Mouse (Mus musculus): ENCODE measurements around the gene Eras. TPM values are rescaled to one million over a fixed set of nuclear protein-coding genes. Genes with fewer than 3 reads are reported as not detected.
"Not testable (repeated sequence)": the region's sequence is repeated elsewhere in the genome, so short reads cannot be mapped to it uniquely, and the experiment has no call there.

The Eras gene
- total RNA-seq, 2 experiments from 2014 or later, result not detected

GRCm38 (mm10) chrX:7910473-7910872 is 17.9 kb downstream of the Eras start:
- DNase-seq, result no peak

- not testable (repeated sequence) for DNase-seq
Measured at GRCm38 (mm10) chrX:7909242-7909641, 19.2 kb downstream of the Eras start, which contains the start of gene Gm10490. Gene Gm10490, plus strand, starts transcription at chrX:7909542.

GRCm38 (mm10) chrX:7907735-7908134 is 20.7 kb downstream of the Eras start, which contains the start of gene Gm10491:
Gene Gm10491, minus strand, starts transcription at chrX:7907835.
- no peak for DNase-seq

GRCm38 (mm10) chrX:7904441-7904840 is 24.0 kb downstream of the Eras start:
- DNase-seq, result peak; percentile 18

- peak; percentile 88 for DNase-seq
Measured at GRCm38 (mm10) chrX:7898880-7899874, 29.2 kb downstream of the Eras start, which contains the start of the genes Pqbp1 and Timm17b. Gene Pqbp1, minus strand, starts transcription at chrX:7899269. Gene Timm17b, plus strand, starts transcription at chrX:7899357.

- no peak for DNase-seq
Measured at GRCm38 (mm10) chrX:7898211-7898610, 30.2 kb downstream of the Eras start.

- DNase-seq, result peak; percentile 88
Measured at GRCm38 (mm10) chrX:7883841-7884567, 44.4 kb downstream of the Eras start, which contains the start of gene Slc35a2. Gene Slc35a2, plus strand, starts transcription at chrX:7884028.

- DNase-seq, result peak; percentile 62
Measured at GRCm38 (mm10) chrX:7879819-7880218, 48.6 kb downstream of the Eras start.

- peak; percentile 22 for DNase-seq
Measured at GRCm38 (mm10) chrX:7878495-7878894, 49.9 kb downstream of the Eras start.

- DNase-seq, result peak; percentile 87
Measured at GRCm38 (mm10) chrX:7878007-7878419, 50.4 kb downstream of the Eras start, which contains the start of gene Pim2. Gene Pim2, plus strand, starts transcription at chrX:7878262.

Other genes starting within 250 kb of the Eras start
- gene Magix, start 247.4 kb downstream of the Eras start, total RNA-seq (2021), result 1 to 10 TPM; 5.3 to 5.8 TPM
- gene Gpkow, start 231.5 kb downstream of the Eras start, total RNA-seq (2021), result 10 to 100 TPM; 38.0 to 40.1 TPM
- 10 to 100 TPM; 57.2 to 57.5 TPM for gene Wdr45, start 214.3 kb downstream of the Eras start, total RNA-seq (2021)
- not detected for gene Gm45208, start 206.4 kb downstream of the Eras start, total RNA-seq (2021)
- 10 to 100 TPM; 12.3 to 13.9 TPM for gene Praf2, start 200.2 kb downstream of the Eras start, total RNA-seq (2021)
- 1 to 10 TPM; 5.2 to 6.9 TPM for gene Ccdc120, start 177.7 kb downstream of the Eras start, total RNA-seq (2021)
- 10 to 100 TPM; 35.7 to 39.3 TPM for gene Tfe3, start 166.0 kb downstream of the Eras start, total RNA-seq (2021)
- 10 to 100 TPM; 34.2 to 48.2 TPM for gene Gripap1, start 138.8 kb downstream of the Eras start, total RNA-seq (2021)
- 1 to 10 TPM; 1.2 to 2.1 TPM for gene Kcnd1, start 106.3 kb downstream of the Eras start, total RNA-seq (2021)
- 10 to 100 TPM; 49.6 to 54.7 TPM for gene Otud5, start 87.2 kb downstream of the Eras start, total RNA-seq (2021)
- 1 to 10 TPM; 6.2 to 9.2 TPM for gene Pim2, start 50.3 kb downstream of the Eras start, total RNA-seq (2021)
- 10 to 100 TPM; 23.2 to 27.0 TPM for gene Slc35a2, start 44.6 kb downstream of the Eras start, total RNA-seq (2021)
- gene Pqbp1, start 29.3 kb downstream of the Eras start, total RNA-seq (2021), result 10 to 100 TPM; 66.3 to 79.2 TPM
- 10 to 100 TPM; 88.3 to 94.3 TPM for gene Timm17b, start 29.2 kb downstream of the Eras start, total RNA-seq (2021)
- not detected for gene Gm10491, start 20.8 kb downstream of the Eras start, total RNA-seq (2021)
- not detected for gene Gm10490, start 19.1 kb downstream of the Eras start, total RNA-seq (2021)
- gene Pcsk1n, start 8.8 kb downstream of the Eras start, total RNA-seq (2021), result 10 to 100 TPM; 37.3 to 41.2 TPM
- gene Hdac6, start 19.3 kb upstream of the Eras start, total RNA-seq (2021), result 10 to 100 TPM; 17.9 to 19.2 TPM
- gene Gata1, start 49.5 kb upstream of the Eras start, total RNA-seq (2021), result 1 to 10 TPM; 1.2 to 2.5 TPM
- gene Glod5, start 89.9 kb upstream of the Eras start, total RNA-seq (2021), result under 1 TPM in 1 of 2 experiments, not detected in 1; 0.84 TPM
- 10 to 100 TPM; 14.6 to 18.7 TPM for gene Suv39h1, start 146.2 kb upstream of the Eras start, total RNA-seq (2021)
- gene Was, start 161.9 kb upstream of the Eras start, total RNA-seq (2021), result 1 to 10 TPM; 3.8 to 4.5 TPM
- 10 to 100 TPM; 40.7 to 54.9 TPM for gene Wdr13, start 204.3 kb upstream of the Eras start, total RNA-seq (2021)
- gene Rbm3, start 217.3 kb upstream of the Eras start, total RNA-seq (2021), result 100 to 1,000 TPM; 312 to 347 TPM
- gene Tbc1d25, start 247.6 kb upstream of the Eras start, total RNA-seq (2021), result 1 to 10 TPM; 7.3 to 8.0 TPM